Mouse (Mus musculus) liver, embryonic 18 days (tissue): ENCODE data around the gene Olfr902. TPM values are rescaled to one million over a fixed set of nuclear protein-coding genes. Genes with fewer than 3 reads are reported as not detected.

ENCODE experiments used
- polyA plus RNA-seq: library from polyadenylated mRNA; depleted of rRNA; stranded (reverse); fragments of >200 nt; gene quantifications from 2 replicates; pipeline ENCODE4 v1.2.3, GENCODE M21; 2012; rRNA removed

The Olfr902 gene
- not detected in 2 replicates for polyA plus RNA-seq

GRCm38 (mm10) chr9:38447352-38447751, at the start of gene Olfr902:
Gene Olfr902, plus strand, starts transcription at chr9:38447652.

GRCm38 (mm10) chr9:38401398-38401797, 46.1 kb upstream of the Olfr902 start, which contains the start of gene Olfr147:
Gene Olfr147, plus strand, starts transcription at chr9:38401698.

DNA sequence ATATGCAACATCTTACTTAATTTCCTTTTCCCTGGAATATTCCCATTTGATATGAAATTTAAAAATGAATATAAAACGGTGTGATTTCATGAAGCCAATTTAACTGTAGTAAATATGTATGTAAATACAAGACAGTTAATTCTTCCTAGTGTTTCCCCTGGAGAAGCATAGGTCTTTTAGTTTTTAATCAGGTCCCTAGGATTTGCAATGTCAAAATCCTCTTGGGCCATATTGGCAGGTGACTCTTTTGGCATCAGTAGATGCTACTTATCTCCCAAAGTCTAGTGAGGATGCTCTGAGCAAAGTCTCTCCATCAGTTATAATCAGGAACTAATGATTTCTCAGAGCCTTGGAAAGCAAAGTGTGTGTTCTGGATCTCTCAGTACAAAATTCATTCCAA, 18.3 kb upstream of the Olfr902 start, which contains the start of gene Olfr901:
Gene Olfr901, plus strand, starts transcription at position 301 of the 400 bp plus-strand sequence.

GRCm38 (mm10) chr9:38462844-38463243, 15.4 kb downstream of the Olfr902 start, which contains the start of gene Olfr904:
Gene Olfr904, plus strand, starts transcription at chr9:38463144.

DNA sequence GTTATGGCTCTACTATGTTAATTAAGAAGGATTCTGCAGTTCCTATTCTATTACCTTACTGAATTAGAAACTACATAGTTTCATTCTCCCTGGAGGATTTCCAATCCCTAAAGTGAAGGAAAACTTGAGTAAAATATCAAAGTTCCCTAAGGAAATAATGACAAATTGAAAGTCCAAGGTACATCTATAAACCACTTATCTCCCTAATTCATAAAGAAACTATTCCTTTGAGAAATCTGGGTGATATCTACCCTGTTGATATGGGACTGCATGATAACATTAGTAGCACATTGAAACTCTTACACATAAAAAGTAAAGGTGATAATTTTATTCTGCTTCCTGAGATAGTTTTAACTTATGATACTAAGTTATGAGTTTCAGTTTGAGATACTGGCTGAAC, 23.4 kb downstream of the Olfr902 start, which contains the start of gene Olfr905:
Gene Olfr905, plus strand, starts transcription at position 301 of the 400 bp plus-strand sequence.

GRCm38 (mm10) chr9:38486785-38487184, 39.3 kb downstream of the Olfr902 start, which contains the start of gene Olfr906:
Gene Olfr906, plus strand, starts transcription at chr9:38487085.

DNA sequence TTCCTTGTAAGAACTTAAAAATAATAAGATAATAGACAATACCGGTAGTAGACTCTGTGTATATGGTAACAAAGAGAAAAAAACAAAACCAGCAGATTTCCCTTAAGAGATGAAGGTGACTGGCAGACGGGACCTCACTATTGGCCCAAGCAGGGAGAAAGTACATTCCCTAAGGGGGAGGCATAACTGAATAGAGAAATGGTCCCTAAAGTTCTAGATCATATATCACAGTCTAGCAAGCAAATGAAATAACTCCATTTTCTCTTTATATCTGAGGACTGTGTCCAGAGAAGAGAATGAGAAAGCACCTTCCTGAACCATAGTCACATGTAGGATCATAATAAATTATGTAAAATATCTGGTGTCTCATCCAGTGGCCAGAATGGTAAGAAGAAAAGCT, 48.0 kb downstream of the Olfr902 start, which contains the start of gene Olfr907:
Gene Olfr907, plus strand, starts transcription at position 301 of the 400 bp plus-strand sequence.

Other genes with a start within 250 kb of the Olfr902 start
- gene Olfr893, start 239.3 kb upstream of the Olfr902 start, polyA plus RNA-seq = not detected in 2 replicates
- gene Olfr894, start 229.6 kb upstream of the Olfr902 start, polyA plus RNA-seq = not detected in 2 replicates
- not detected in 2 replicates for gene Olfr143, start 194.9 kb upstream of the Olfr902 start, polyA plus RNA-seq
- not detected in 2 replicates for gene Olfr895, start 179.8 kb upstream of the Olfr902 start, polyA plus RNA-seq
- gene Olfr896-ps1, start 156.5 kb upstream of the Olfr902 start, polyA plus RNA-seq = not detected in 2 replicates
- gene Olfr25, start 118.6 kb upstream of the Olfr902 start, polyA plus RNA-seq = not detected in 2 replicates
- gene Olfr898, start 99.2 kb upstream of the Olfr902 start, polyA plus RNA-seq = not detected in 2 replicates
- not detected in 2 replicates for gene Olfr250, start 80.8 kb upstream of the Olfr902 start, polyA plus RNA-seq
- gene Olfr251, start 70.6 kb upstream of the Olfr902 start, polyA plus RNA-seq = not detected in 2 replicates
- not detected in 2 replicates for gene Olfr147, start 46.0 kb upstream of the Olfr902 start, polyA plus RNA-seq
- gene Olfr901, start 18.2 kb upstream of the Olfr902 start, polyA plus RNA-seq = not detected in 2 replicates
- gene Olfr904, start 15.5 kb downstream of the Olfr902 start, polyA plus RNA-seq = not detected in 2 replicates
- not detected in 2 replicates for gene Olfr905, start 23.5 kb downstream of the Olfr902 start, polyA plus RNA-seq
- not detected in 2 replicates for gene Olfr906, start 39.4 kb downstream of the Olfr902 start, polyA plus RNA-seq
- not detected in 2 replicates for gene Olfr907, start 48.1 kb downstream of the Olfr902 start, polyA plus RNA-seq
- gene Olfr911-ps1, start 73.9 kb downstream of the Olfr902 start, polyA plus RNA-seq = not detected in 2 replicates
- not detected in 2 replicates for gene Olfr910, start 90.2 kb downstream of the Olfr902 start, polyA plus RNA-seq
- not detected in 2 replicates for gene Olfr912, start 132.5 kb downstream of the Olfr902 start, polyA plus RNA-seq
- gene Olfr913, start 145.1 kb downstream of the Olfr902 start, polyA plus RNA-seq = not detected in 2 replicates
- gene Olfr914, start 157.4 kb downstream of the Olfr902 start, polyA plus RNA-seq = not detected in 2 replicates
- gene Olfr916, start 212.2 kb downstream of the Olfr902 start, polyA plus RNA-seq = not detected in 2 replicates
- not detected in 2 replicates for gene Olfr917, start 218.2 kb downstream of the Olfr902 start, polyA plus RNA-seq
- gene Olfr918, start 226.9 kb downstream of the Olfr902 start, polyA plus RNA-seq = not detected in 2 replicates